In the genomic region with DNA sequence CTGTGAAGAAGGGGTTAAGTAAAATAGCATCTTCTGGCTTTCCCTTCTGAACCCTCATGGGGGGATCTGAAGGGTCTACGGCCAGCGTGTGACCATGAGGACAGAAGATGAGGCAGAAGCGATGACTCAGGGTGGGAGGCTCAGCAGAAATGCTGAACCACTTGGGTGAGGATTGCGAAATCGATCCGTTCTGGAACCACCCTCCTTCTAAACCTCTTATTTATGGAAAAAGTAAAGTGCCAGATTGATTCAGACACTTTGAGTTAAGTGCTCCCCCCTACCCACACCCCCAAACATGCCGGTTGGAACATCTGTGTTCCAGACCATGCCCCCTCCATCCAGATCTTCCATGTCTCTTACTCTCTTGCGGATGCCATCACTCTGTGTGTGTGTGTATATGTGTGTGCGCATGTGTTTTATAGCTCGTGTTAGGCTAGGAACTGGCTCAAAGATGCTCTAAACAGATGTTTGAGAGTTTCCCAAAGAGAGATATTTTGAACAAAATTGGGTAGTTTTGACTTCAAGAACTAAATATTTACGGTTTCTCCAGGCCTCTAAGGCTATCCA, we compare ENCODE assay signal across 11 mouse cellular contexts.
"Had no signal": no experiment of that assay in that cellular context is flagged by ENCODE, and none has a peak within 500 bp of the region (broad histone marks: within the 10 kb centered on the region; RNA-seq: fewer than 3 reads in every experiment).

No protein-coding gene starts in this region.

- H3K4me1 ChIP-seq: liver, embryonic 13.5 days; midbrain, embryonic 13.5 days had no signal

- H3K36me3 ChIP-seq: liver, embryonic 13.5 days; lung, embryonic 15.5 days; midbrain, embryonic 13.5 days had no signal

- DNase-seq: kidney, adult 11 months; kidney, postnatal 10 days; kidney, postnatal 4 days; left cerebral cortex, postnatal 4 days; liver; liver, embryonic 13.5 days; liver, postnatal 0 days; thymus, postnatal 36 days had no signal

- H3K9me3 ChIP-seq: liver, embryonic 13.5 days; lung, embryonic 15.5 days; midbrain, embryonic 13.5 days had no signal

- H3K4me2 ChIP-seq: liver, embryonic 13.5 days; lung, embryonic 15.5 days; midbrain, embryonic 13.5 days had no signal

- H3K27me3 ChIP-seq: liver, embryonic 13.5 days; lung, embryonic 15.5 days; midbrain, embryonic 13.5 days had no signal

- H3K27ac ChIP-seq: layer of hippocampus, adult 2 months; liver, embryonic 13.5 days; lung, embryonic 15.5 days; midbrain, embryonic 13.5 days had no signal

- H3K4me3 ChIP-seq: layer of hippocampus, adult 2 months; liver, embryonic 13.5 days; lung, embryonic 15.5 days; midbrain, embryonic 13.5 days had no signal

- H3K9ac ChIP-seq: liver, embryonic 13.5 days; liver, postnatal 0 days; lung, embryonic 15.5 days; midbrain, embryonic 13.5 days had no signal

- ATAC-seq: liver, postnatal 0 days; midbrain, embryonic 13.5 days had no signal
